In genomic region chr2:27505539-27505938, GRCm38 (mm10) we compare ENCODE assay signal across 7 mouse cellular contexts. TPM values are rescaled to one million over a fixed set of nuclear protein-coding genes. Genes with fewer than 3 reads are reported as not detected.
DNase-seq lines count a peak whose midpoint lies in the region; ATAC-seq and TF ChIP-seq lines count a peak whose summit lies in the region.

No protein-coding gene starts in this region.

- H3K27ac ChIP-seq in embryonic facial prominence, embryonic 14.5 days (replicated peaks; ENCODE audit: low read depth, low read length), result no peak overlapping the region
- peak overlapping the region; percentile 70 for H3K27ac ChIP-seq in kidney, postnatal 0 days

- no peaks in the 10 kb centered on the region for H3K9me3 ChIP-seq in embryonic facial prominence, embryonic 14.5 days (ENCODE audit: control insufficient read depth, low read length)
- no peaks in the 10 kb centered on the region for H3K9me3 ChIP-seq in kidney, postnatal 0 days (replicated peaks; ENCODE audit: low read length)

- 12% methylated on average over 6 of the region's 6 CpGs for WGBS in embryonic facial prominence, embryonic 14.5 days
- WGBS in kidney, postnatal 0 days, result 8% methylated on average over 6 of the region's 6 CpGs

- H3K9ac ChIP-seq in embryonic facial prominence, embryonic 14.5 days (ENCODE audit: low read depth, low read length), result no peak overlapping the region
- no peak overlapping the region for H3K9ac ChIP-seq in kidney, postnatal 0 days (ENCODE audit: low read depth, low read length)

- peak; percentile 92 for ATAC-seq in embryonic facial prominence, embryonic 14.5 days (ENCODE audit: low read depth)
- peak; percentile 75 for ATAC-seq in kidney, postnatal 0 days (replicated peaks; ENCODE audit: low FRiP score, low read depth)
- ATAC-seq in erythroblast, adult 5-6 weeks (replicated peaks; ENCODE audit: low FRiP score, poor library complexity, severe bottlenecking), result no peak

- peak; percentile 58 for TF ChIP-seq CTCF in kidney, postnatal 0 days (IDR thresholded peaks at IDR 0.05; ENCODE audit: low read depth)

- H3K4me2 ChIP-seq in embryonic facial prominence, embryonic 14.5 days (ENCODE audit: low read depth, low read length), result no peak overlapping the region
- no peak overlapping the region for H3K4me2 ChIP-seq in kidney, postnatal 0 days (ENCODE audit: low read length)

- H3K4me3 ChIP-seq in embryonic facial prominence, embryonic 14.5 days (ENCODE audit: low read depth, low read length), result no peak overlapping the region
- H3K4me3 ChIP-seq in kidney, postnatal 0 days (replicated peaks; ENCODE audit: low read depth, low read length), result no peak overlapping the region

- peaks cover 13% of the 10 kb centered on the region for H3K4me1 ChIP-seq in embryonic facial prominence, embryonic 14.5 days (ENCODE audit: control insufficient read depth, insufficient read depth, low read length)
- peaks cover 13% of the 10 kb centered on the region for H3K4me1 ChIP-seq in kidney, postnatal 0 days (replicated peaks; ENCODE audit: insufficient read depth, low read length)

- peak; percentile 95 for DNase-seq in WW6 (ENCODE audit: low read depth, low spot score)
- DNase-seq in embryonic facial prominence, embryonic 14.5 days (ENCODE audit: low spot score), result peak; percentile 93
- peak; percentile 74 for DNase-seq in kidney, postnatal 0 days (ENCODE audit: low spot score)
- DNase-seq in lung, postnatal 36 days, result peak; percentile 76
- no peak for DNase-seq in c-Kit-positive CD71-positive TER-119-positive erythroid progenitor cells, embryonic 14.5 days (ENCODE audit: low spot score)
- DNase-seq in frontal cortex, adult 2 months (ENCODE audit: extremely low spot score in 1 of 2, low spot score in 1 of 2), result no peak

- H3K36me3 ChIP-seq in embryonic facial prominence, embryonic 14.5 days (ENCODE audit: control insufficient read depth, insufficient read depth, low read length), result no peaks in the 10 kb centered on the region
- H3K36me3 ChIP-seq in kidney, postnatal 0 days (ENCODE audit: insufficient read depth, low read length), result no peaks in the 10 kb centered on the region

- no peaks in the 10 kb centered on the region for H3K27me3 ChIP-seq in embryonic facial prominence, embryonic 14.5 days (replicated peaks; ENCODE audit: control insufficient read depth, insufficient read depth, low read length)
- no peaks in the 10 kb centered on the region for H3K27me3 ChIP-seq in kidney, postnatal 0 days (ENCODE audit: insufficient read depth, low read length)

RNA-seq across cellular contexts. Expression of gene Brd3, which starts 1.9 kb away (rescaled TPM):
- polyA plus RNA-seq in embryonic facial prominence, embryonic 14.5 days (2014; fragmentation: Nextera tagmentation; extraction: Ambion mirVana), result 131 and 137 TPM in 2 replicates
- 85.4 and 91.4 TPM in 2 replicates for polyA plus RNA-seq in kidney, postnatal 0 days (2015; fragmentation: Nextera tagmentation; extraction: Ambion mirVana)
- total RNA-seq in erythroblast, adult 5-6 weeks (2015; ENCODE audit: low replicate concordance), result 20.9 and 22.9 TPM in 2 replicates
- total RNA-seq in erythroblast, adult 5-6 weeks (2017; ENCODE audit: low replicate concordance), result 10.6 and 14.1 TPM in 2 replicates
- 25.8 and 29.6 TPM in 2 replicates for polyA plus RNA-seq in frontal cortex, adult 2 months (2012; rRNA removed)

RNA-seq across cellular contexts. Expression of gene Wdr5, which starts 9.4 kb away (rescaled TPM):
- polyA plus RNA-seq in embryonic facial prominence, embryonic 14.5 days (2014; fragmentation: Nextera tagmentation; extraction: Ambion mirVana), result 50.1 and 54.1 TPM in 2 replicates
- polyA plus RNA-seq in kidney, postnatal 0 days (2015; fragmentation: Nextera tagmentation; extraction: Ambion mirVana), result 43.0 and 46.6 TPM in 2 replicates
- total RNA-seq in erythroblast, adult 5-6 weeks (2015; ENCODE audit: low replicate concordance), result 6.1 and 9.2 TPM in 2 replicates
- total RNA-seq in erythroblast, adult 5-6 weeks (2017; ENCODE audit: low replicate concordance), result 15.3 and 17.4 TPM in 2 replicates
- polyA plus RNA-seq in frontal cortex, adult 2 months (2012; rRNA removed), result 27.8 and 31.8 TPM in 2 replicates

Comparison
In these comparisons a context has a peak if more than half of its experiments do, and no peak if none do; other contexts are left out.
1. DNase-seq: peak in WW6 (single experiment), embryonic facial prominence, embryonic 14.5 days (single experiment), kidney, postnatal 0 days (single experiment) and lung, postnatal 36 days (single experiment); none in c-Kit-positive CD71-positive TER-119-positive erythroid progenitor cells, embryonic 14.5 days (single experiment) and frontal cortex, adult 2 months (0 of 2).